Mouse (Mus musculus): ENCODE data around the gene Srgap3.

GRCm38 (mm10) chr6:112946021-112946811, 850 bp downstream of the Srgap3 start:
- TF ChIP-seq POLR2A (IDR thresholded peaks at IDR 0.05; ENCODE audit: insufficient read depth, low read depth, low read length) (no peak), CTCF (IDR thresholded peaks at IDR 0.05; ENCODE audit: insufficient read depth, low read depth, low read length) (no peak)
